Mouse (Mus musculus) lung, embryonic 14.5 days (tissue): ENCODE results near the gene Ankk1. TPM values are rescaled to one million over a fixed set of nuclear protein-coding genes. Genes with fewer than 3 reads are reported as not detected.

ENCODE experiments used
- ATAC-seq: fragments of 200-750 bp; cut with Nextera tagmentation; 2 replicates; pipeline ENCODE4 v1.8.0; 2017; ENCODE audit warnings: mild to moderate bottlenecking, moderate TSS enrichment, moderate library complexity; ENCODE audit not compliant: insufficient read depth
- DNase-seq: peaks from one replicate; pipeline ENCODE4 v3.0.0-alpha.2; 2015
- H3K27ac ChIP-seq: fragments of 300-500 bp; sonication (generic); 2 replicates; pipeline ENCODE4 v1.5.1; 2014; ENCODE audit warnings: low read depth, mild to moderate bottlenecking, moderate library complexity
- H3K27me3 ChIP-seq: fragments of 300-500 bp; sonication (generic); 2 replicates; pipeline ENCODE4 v1.6.1; 2014; ENCODE audit warnings: low read length, control low read depth; ENCODE audit not compliant: insufficient read depth
- H3K36me3 ChIP-seq: fragments of 300-500 bp; sonication (generic); 2 replicates; pipeline ENCODE4 v1.6.1; 2014; ENCODE audit warnings: control low read depth; ENCODE audit not compliant: insufficient read depth
- H3K4me1 ChIP-seq: fragments of 300-500 bp; sonication (generic); 2 replicates; pipeline ENCODE4 v1.6.1; 2014; ENCODE audit warnings: antibody characterized with exemption, control low read depth; ENCODE audit not compliant: insufficient read depth
- H3K4me2 ChIP-seq: fragments of 300-500 bp; sonication (generic); 2 replicates; pipeline ENCODE4 v1.6.1; 2014; ENCODE audit warnings: mild to moderate bottlenecking
- H3K4me3 ChIP-seq: fragments of 300-500 bp; sonication (generic); 2 replicates; pipeline ENCODE4 v1.5.1; 2014; ENCODE audit warnings: low read depth, low read length
- H3K9ac ChIP-seq: fragments of 300-500 bp; sonication (generic); 2 replicates; pipeline ENCODE4 v1.6.1; 2014
- H3K9me3 ChIP-seq: fragments of 300-500 bp; sonication (generic); 2 replicates; pipeline ENCODE4 v1.6.1; 2016; ENCODE audit warnings: low read depth, low read length, control low read depth
- CTCF ChIP-seq: IDR thresholded peaks from 2 replicates; pipeline ENCODE4 v1.5.1; 2016; ENCODE audit warnings: antibody characterized with exemption, low read depth
- WGBS: fragments of 180-500 bp; shearing (Covaris S2); extraction: QIAGEN DNeasy Blood & Tissue Kit; methylation state at CpG from one replicate; pipeline ENCODE4 v1.1.7; 2014; 5-methylcytosine and 5-hydroxymethylcytosine counted together
- polyA plus RNA-seq: library from polyadenylated mRNA; unstranded; fragments of >200 nt; fragmentation: Nextera tagmentation; extraction: Ambion mirVana; gene quantifications from 2 replicates; pipeline ENCODE4 v1.2.1, GENCODE M21; 2014

Ankk1 gene
- polyA plus RNA-seq, 1 experiment from 2014 or later, result not detected

GRCm38 (mm10) chr9:49386119-49386518, 40.7 kb downstream of the Ankk1 start:
- DNase-seq (peak; percentile 40), ATAC-seq (no peak)
- Histone ChIP-seq H3K27ac (no peak overlapping the region), H3K9ac (no peak overlapping the region), H3K27me3 (no peaks in the 10 kb centered on the region), H3K4me3 (no peak overlapping the region), H3K36me3 (no peaks in the 10 kb centered on the region), H3K4me1 (no peaks in the 10 kb centered on the region), H3K9me3 (no peaks in the 10 kb centered on the region), H3K4me2 (no peak overlapping the region)
- 18% methylated on average over 11 of the region's 11 CpGs for WGBS
- TF ChIP-seq CTCF, result no peak

GRCm38 (mm10) chr9:49385301-49385700, 41.5 kb downstream of the Ankk1 start:
- H3K4me2 ChIP-seq, result no peak overlapping the region
- H3K4me1 ChIP-seq, result no peaks in the 10 kb centered on the region
- no peaks in the 10 kb centered on the region for H3K27me3 ChIP-seq
- TF ChIP-seq CTCF, result no peak
- H3K27ac ChIP-seq, result no peak overlapping the region
- H3K4me3 ChIP-seq, result no peak overlapping the region
- WGBS, result 12% methylated on average over 7 of the region's 7 CpGs
- ATAC-seq (no peak), DNase-seq (no peak)
- no peaks in the 10 kb centered on the region for H3K9me3 ChIP-seq
- H3K9ac ChIP-seq, result no peak overlapping the region
- H3K36me3 ChIP-seq, result no peaks in the 10 kb centered on the region

DNA sequence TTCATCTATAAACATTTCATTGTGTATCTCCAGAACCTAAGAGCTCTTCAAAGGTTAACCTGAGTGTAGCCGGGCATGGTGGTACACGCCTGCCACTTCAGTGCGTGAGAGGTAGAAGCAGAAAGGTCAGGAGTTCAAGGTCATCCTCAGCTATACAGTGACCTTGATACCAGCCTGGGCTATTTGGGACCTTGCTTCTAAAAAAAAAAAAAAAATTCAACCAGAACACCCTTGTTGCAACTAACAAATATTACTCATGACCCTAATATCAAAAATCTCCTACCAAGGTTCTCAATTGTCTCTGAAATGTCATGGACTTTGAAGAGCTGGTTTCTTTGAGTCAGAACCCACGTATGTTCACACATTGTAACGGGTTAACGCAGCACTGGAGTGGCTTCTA, 42.0 kb downstream of the Ankk1 start:
- no peak for TF ChIP-seq CTCF
- no peak for ATAC-seq
- WGBS, result 64% methylated on average over 6 of the region's 6 CpGs
- DNase-seq, result no peak
- no peak overlapping the region for H3K27ac ChIP-seq
- no peaks in the 10 kb centered on the region for H3K27me3 ChIP-seq
- H3K36me3 ChIP-seq, result no peaks in the 10 kb centered on the region
- H3K9me3 ChIP-seq, result no peaks in the 10 kb centered on the region
- H3K4me2 ChIP-seq, result no peak overlapping the region
- no peak overlapping the region for H3K9ac ChIP-seq
- H3K4me1 ChIP-seq, result no peaks in the 10 kb centered on the region
- H3K4me3 ChIP-seq, result no peak overlapping the region

DNA sequence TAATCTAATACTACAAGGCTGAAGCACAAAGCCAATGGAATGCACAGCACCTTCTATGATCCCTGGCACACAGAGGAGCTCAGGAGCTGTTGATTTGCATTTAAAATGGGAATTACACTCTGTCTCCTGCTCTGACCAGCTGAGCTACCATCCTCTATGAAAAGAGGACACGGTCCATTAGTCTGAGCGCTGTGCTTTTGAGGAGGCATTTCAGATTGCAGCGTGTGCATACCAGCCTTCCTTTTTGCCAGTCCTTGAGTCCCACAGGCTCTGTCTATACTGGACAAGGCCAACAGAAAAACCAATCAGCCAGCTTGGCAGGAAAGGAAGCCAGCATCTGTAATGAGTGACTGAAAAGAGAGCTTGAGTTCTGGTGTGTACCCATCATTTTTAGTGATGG, 42.8 kb downstream of the Ankk1 start:
- WGBS, result 93% methylated on average over 3 of the region's 3 CpGs
- Histone ChIP-seq H3K4me1 (no peaks in the 10 kb centered on the region), H3K9ac (no peak overlapping the region), H3K4me3 (no peak overlapping the region), H3K36me3 (no peaks in the 10 kb centered on the region), H3K9me3 (no peaks in the 10 kb centered on the region), H3K4me2 (no peak overlapping the region), H3K27ac (no peak overlapping the region), H3K27me3 (no peaks in the 10 kb centered on the region)
- DNase-seq, result no peak
- no peak for TF ChIP-seq CTCF
- no peak for ATAC-seq

GRCm38 (mm10) chr9:49379962-49380361, 46.9 kb downstream of the Ankk1 start:
- WGBS, result 88% methylated on average over 4 of the region's 4 CpGs
- no peak for ATAC-seq
- H3K27ac ChIP-seq, result no peak overlapping the region
- no peak overlapping the region for H3K9ac ChIP-seq
- no peak overlapping the region for H3K4me2 ChIP-seq
- TF ChIP-seq CTCF, result no peak
- H3K4me1 ChIP-seq, result no peaks in the 10 kb centered on the region
- DNase-seq, result no peak
- no peaks in the 10 kb centered on the region for H3K36me3 ChIP-seq
- H3K4me3 ChIP-seq, result no peak overlapping the region
- no peaks in the 10 kb centered on the region for H3K9me3 ChIP-seq
- H3K27me3 ChIP-seq, result no peaks in the 10 kb centered on the region

GRCm38 (mm10) chr9:49373946-49374345, 52.9 kb downstream of the Ankk1 start:
- no peak overlapping the region for H3K4me3 ChIP-seq
- no peak for TF ChIP-seq CTCF
- H3K9ac ChIP-seq, result no peak overlapping the region
- H3K27ac ChIP-seq, result no peak overlapping the region
- H3K27me3 ChIP-seq, result no peaks in the 10 kb centered on the region
- H3K4me2 ChIP-seq, result no peak overlapping the region
- H3K36me3 ChIP-seq, result no peaks in the 10 kb centered on the region
- no peak for ATAC-seq
- WGBS, result 59% methylated on average over 2 of the region's 2 CpGs
- H3K9me3 ChIP-seq, result no peaks in the 10 kb centered on the region
- no peak for DNase-seq
- no peaks in the 10 kb centered on the region for H3K4me1 ChIP-seq

- Histone ChIP-seq H3K27me3 (no peaks in the 10 kb centered on the region), H3K4me3 (no peak overlapping the region), H3K9ac (no peak overlapping the region), H3K9me3 (no peaks in the 10 kb centered on the region), H3K4me2 (no peak overlapping the region), H3K27ac (no peak overlapping the region), H3K4me1 (no peaks in the 10 kb centered on the region), H3K36me3 (no peaks in the 10 kb centered on the region)
- ATAC-seq (no peak; the same call in none of the 2 replicates), DNase-seq (peak; percentile 45)
- no peak for TF ChIP-seq CTCF
- WGBS, result 6% methylated on average over 5 of the region's 5 CpGs
These were observed 61.1 kb downstream of the Ankk1 start for GRCm38 (mm10) chr9:49365763-49366162.

Other genes starting within 250 kb of the Ankk1 start
- not detected in 2 replicates for gene Gm4894, start 176.5 kb downstream of the Ankk1 start, polyA plus RNA-seq
- gene Drd2, start 86.4 kb downstream of the Ankk1 start, polyA plus RNA-seq, result not detected in 2 replicates
- 2.1 and 3.0 TPM in 2 replicates for gene Ttc12, start 59.2 kb upstream of the Ankk1 start, polyA plus RNA-seq